Mouse (Mus musculus) myocyte (in vitro differentiated cells): ENCODE measurements around the gene Ppt2. TPM values are rescaled to one million over a fixed set of nuclear protein-coding genes. Genes with fewer than 3 reads are reported as not detected.

Source experiments
- H3K27me3 ChIP-seq: one replicate; pipeline ENCODE4 v1.6.1; 2011; ENCODE audit not compliant: control insufficient read depth, insufficient read depth, insufficient read length
- H3K36me3 ChIP-seq: one replicate; pipeline ENCODE4 v1.6.1; 2011; ENCODE audit not compliant: control insufficient read depth, insufficient read depth
- H3K4me2 ChIP-seq: one replicate; pipeline ENCODE4 v1.6.1; 2011; ENCODE audit warnings: low read depth, control low read depth
- H3K4me3 ChIP-seq: one replicate; pipeline ENCODE4 v1.5.1; 2011; ENCODE audit warnings: mild to moderate bottlenecking, control low read depth, moderate library complexity
- H3K79me2 ChIP-seq: one replicate; pipeline ENCODE4 v1.6.1; 2011; ENCODE audit not compliant: control insufficient read depth, insufficient read depth
- H3ac ChIP-seq: one replicate; pipeline ENCODE4 v1.6.1; 2011; ENCODE audit not compliant: control insufficient read depth, insufficient read length
- CEBPB ChIP-seq: IDR thresholded peaks from 2 replicates; pipeline ENCODE4 v1.6.1; 2011; ENCODE audit warnings: mild to moderate bottlenecking, moderate library complexity; ENCODE audit not compliant: poor library complexity, insufficient read depth, severe bottlenecking
- E2F4 ChIP-seq: IDR thresholded peaks from one replicate; pipeline ENCODE4 v1.6.1; 2011; ENCODE audit warnings: mild to moderate bottlenecking, control low read depth, moderate library complexity; ENCODE audit not compliant: insufficient read depth
- MAX ChIP-seq: IDR thresholded peaks from one replicate; pipeline ENCODE4 v1.6.1; 2011; ENCODE audit warnings: low read depth, mild to moderate bottlenecking, control low read depth
- MYOD1 ChIP-seq, 3 experiments: IDR thresholded peaks; one replicate each; pipeline ENCODE4 v1.6.1; 2011; ENCODE audit warnings: control low read depth in 2 of 3, low read depth in 2 of 3, mild to moderate bottlenecking in 2 of 3, moderate library complexity in 1 of 3; ENCODE audit not compliant: insufficient read length in 2 of 3, control insufficient read depth in 1 of 3
- MYOG ChIP-seq, 3 experiments: IDR thresholded peaks; one replicate each; pipeline ENCODE4 v1.6.1; 2011; ENCODE audit warnings: control low read depth in 2 of 3, low read depth in 2 of 3, mild to moderate bottlenecking in 2 of 3; ENCODE audit not compliant: insufficient read length in 2 of 3, control insufficient read depth in 1 of 3, insufficient read depth in 1 of 3
- POLR2A ChIP-seq: IDR thresholded peaks from one replicate; pipeline ENCODE4 v1.6.1; 2011; ENCODE audit warnings: low read depth, mild to moderate bottlenecking, control low read depth, moderate library complexity; ENCODE audit not compliant: insufficient read length
- POLR2AphosphoS2 ChIP-seq: IDR thresholded peaks from one replicate; pipeline ENCODE4 v1.6.1; 2011; ENCODE audit warnings: low read depth, control low read depth; ENCODE audit not compliant: insufficient read length
- REST ChIP-seq: IDR thresholded peaks from one replicate; pipeline ENCODE4 v1.6.1; 2011; ENCODE audit warnings: mild to moderate bottlenecking, control low read depth, moderate library complexity; ENCODE audit not compliant: insufficient read depth, insufficient read length
- SRF ChIP-seq: IDR thresholded peaks from one replicate; pipeline ENCODE4 v1.6.1; 2011; ENCODE audit warnings: low read depth; ENCODE audit not compliant: control insufficient read depth, insufficient read length
- TCF12 ChIP-seq: IDR thresholded peaks from one replicate; pipeline ENCODE4 v1.6.1; 2011; ENCODE audit warnings: mild to moderate bottlenecking, control low read depth; ENCODE audit not compliant: poor library complexity, insufficient read depth, severe bottlenecking
- TCF3 ChIP-seq: IDR thresholded peaks from one replicate; pipeline ENCODE4 v1.6.1; 2011; ENCODE audit warnings: low read depth, control low read depth; ENCODE audit not compliant: insufficient read length
- USF1 ChIP-seq: IDR thresholded peaks from one replicate; pipeline ENCODE4 v1.6.1; 2011; ENCODE audit warnings: low read depth, mild to moderate bottlenecking, control low read depth, moderate library complexity
- polyA plus RNA-seq: library from polyadenylated mRNA; unstranded; fragments of >200 nt; fragmentation: generic; extraction: Trizol; gene quantifications from one replicate; pipeline ENCODE4 v1.2.1, GENCODE M21; 2012; ENCODE audit warnings: missing spikeins

Ppt2 gene
- polyA plus RNA-seq, 1 experiment = 21.9 TPM

- Histone ChIP-seq H3K4me2 (no peak overlapping the region), H3K79me2 (no peaks in the 10 kb centered on the region), H3ac (no peak overlapping the region), H3K36me3 (no peaks in the 10 kb centered on the region), H3K4me3 (no peak overlapping the region), H3K27me3 (peaks cover 51% of the 10 kb centered on the region)
- TF ChIP-seq E2F4 (no peak), USF1 (no peak), TCF12 (no peak), SRF (no peak), MAX (no peak), MYOG (IDR thresholded peaks at IDR 0.05; ENCODE audit: control insufficient read depth in 1 of 3, insufficient read depth in 1 of 3, insufficient read length in 2 of 3, low read depth in 2 of 3) (no peak), MYOD1 (IDR thresholded peaks at IDR 0.05; ENCODE audit: control insufficient read depth in 1 of 3, insufficient read length in 2 of 3, low read depth in 2 of 3) (no peak), REST (no peak), POLR2A (no peak), POLR2AphosphoS2 (no peak), TCF3 (no peak), CEBPB (no peak)
Measured at GRCm38 (mm10) chr17:34660259-34660820, 32.0 kb upstream of the Ppt2 start.

- H3K79me2 ChIP-seq = no peaks in the 10 kb centered on the region
- H3K4me3 ChIP-seq = no peak overlapping the region
- no peak overlapping the region for H3ac ChIP-seq
- H3K36me3 ChIP-seq = no peaks in the 10 kb centered on the region
- TF ChIP-seq MAX = no peak
- no peak for TF ChIP-seq USF1
- TF ChIP-seq POLR2AphosphoS2 = no peak
- no peak for TF ChIP-seq SRF
- TF ChIP-seq E2F4 = no peak
- TF ChIP-seq MYOD1 (IDR thresholded peaks at IDR 0.05; ENCODE audit: control insufficient read depth in 1 of 3, insufficient read length in 2 of 3, low read depth in 2 of 3) = no peak
- TF ChIP-seq CEBPB = no peak
- no peak for TF ChIP-seq POLR2A
- TF ChIP-seq REST = no peak
- no peak for TF ChIP-seq TCF3
- TF ChIP-seq TCF12 = no peak
- TF ChIP-seq MYOG (IDR thresholded peaks at IDR 0.05; ENCODE audit: control insufficient read depth in 1 of 3, insufficient read depth in 1 of 3, insufficient read length in 2 of 3, low read depth in 2 of 3) = no peak
- peaks cover 46% of the 10 kb centered on the region for H3K27me3 ChIP-seq
- no peak overlapping the region for H3K4me2 ChIP-seq
Measured at GRCm38 (mm10) chr17:34659897-34660214, 31.5 kb upstream of the Ppt2 start.

DNA sequence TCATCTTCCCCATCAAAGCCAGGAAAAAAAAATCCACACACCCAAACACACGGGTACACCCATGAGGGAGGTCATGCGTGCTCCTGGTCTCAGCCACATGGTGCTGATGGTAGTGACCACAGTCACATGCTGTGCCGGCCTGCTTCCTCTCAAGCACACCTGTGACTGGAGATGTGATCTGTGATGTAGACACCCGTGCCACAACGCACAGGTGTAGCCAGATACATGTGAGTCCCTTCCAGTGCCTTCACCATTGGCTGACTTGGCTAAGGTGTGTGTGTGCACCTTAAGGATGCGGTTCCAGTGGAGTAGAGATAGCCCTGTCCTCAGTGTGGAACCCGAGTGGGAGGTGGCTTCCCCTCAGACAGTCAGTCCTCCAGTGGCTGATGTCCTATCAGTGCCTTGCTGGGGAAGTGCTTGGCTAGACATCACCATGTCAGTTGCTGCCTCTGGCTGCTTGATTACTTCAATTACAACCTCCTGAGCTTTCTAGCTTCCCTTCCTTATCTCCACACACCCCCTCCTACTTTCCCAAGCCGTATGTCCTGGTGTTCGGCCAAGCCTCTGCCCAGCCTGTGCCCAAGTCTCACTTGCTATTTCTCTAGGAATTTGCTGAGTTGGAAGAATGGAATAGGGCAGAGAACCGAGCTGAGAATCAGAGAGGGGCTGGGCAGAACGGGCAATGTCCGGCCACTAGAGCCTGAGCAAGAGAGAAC, 31.0 kb upstream of the Ppt2 start:
- no peaks in the 10 kb centered on the region for H3K79me2 ChIP-seq
- H3K4me3 ChIP-seq = no peak overlapping the region
- TF ChIP-seq SRF = no peak
- TF ChIP-seq POLR2A = no peak
- TF ChIP-seq TCF3 = no peak
- TF ChIP-seq MYOG (IDR thresholded peaks at IDR 0.05; ENCODE audit: control insufficient read depth in 1 of 3, insufficient read depth in 1 of 3, insufficient read length in 2 of 3, low read depth in 2 of 3) = no peak
- TF ChIP-seq E2F4 = no peak
- H3K4me2 ChIP-seq = no peak overlapping the region
- H3K36me3 ChIP-seq = no peaks in the 10 kb centered on the region
- H3K27me3 ChIP-seq = peaks cover 46% of the 10 kb centered on the region
- no peak overlapping the region for H3ac ChIP-seq

DNA sequence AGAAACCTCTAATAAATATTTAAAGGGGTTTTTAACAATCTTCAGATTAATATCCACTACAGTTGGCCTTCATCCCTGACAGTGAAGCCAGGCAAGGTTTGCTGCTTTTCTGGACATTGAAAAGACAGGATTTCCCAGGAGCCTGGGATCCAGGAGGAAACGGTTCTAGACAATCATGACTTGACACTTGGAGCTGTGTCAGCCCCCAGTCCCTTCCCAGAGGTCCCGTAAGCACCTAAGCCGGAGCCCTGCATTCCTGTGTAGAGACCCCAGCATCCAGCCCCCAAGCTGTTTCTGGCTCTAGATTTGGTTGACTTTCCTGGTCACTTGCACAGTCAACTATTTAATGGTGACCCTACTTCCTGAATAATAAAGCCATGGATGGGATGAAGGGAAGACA, 30.3 kb upstream of the Ppt2 start:
- H3K4me2 ChIP-seq = no peak overlapping the region
- H3K79me2 ChIP-seq = no peaks in the 10 kb centered on the region
- no peaks in the 10 kb centered on the region for H3K36me3 ChIP-seq
- TF ChIP-seq USF1 = no peak
- TF ChIP-seq POLR2AphosphoS2 = no peak
- no peak for TF ChIP-seq TCF3
- TF ChIP-seq CEBPB = no peak
- no peak for TF ChIP-seq REST
- no peak for TF ChIP-seq POLR2A
- no peak for TF ChIP-seq SRF
- no peak for TF ChIP-seq TCF12
- TF ChIP-seq E2F4 = no peak
- no peak for TF ChIP-seq MYOG (IDR thresholded peaks at IDR 0.05; ENCODE audit: control insufficient read depth in 1 of 3, insufficient read depth in 1 of 3, insufficient read length in 2 of 3, low read depth in 2 of 3)
- TF ChIP-seq MAX = no peak
- peaks cover 43% of the 10 kb centered on the region for H3K27me3 ChIP-seq
- no peak overlapping the region for H3ac ChIP-seq
- H3K4me3 ChIP-seq = no peak overlapping the region

DNA sequence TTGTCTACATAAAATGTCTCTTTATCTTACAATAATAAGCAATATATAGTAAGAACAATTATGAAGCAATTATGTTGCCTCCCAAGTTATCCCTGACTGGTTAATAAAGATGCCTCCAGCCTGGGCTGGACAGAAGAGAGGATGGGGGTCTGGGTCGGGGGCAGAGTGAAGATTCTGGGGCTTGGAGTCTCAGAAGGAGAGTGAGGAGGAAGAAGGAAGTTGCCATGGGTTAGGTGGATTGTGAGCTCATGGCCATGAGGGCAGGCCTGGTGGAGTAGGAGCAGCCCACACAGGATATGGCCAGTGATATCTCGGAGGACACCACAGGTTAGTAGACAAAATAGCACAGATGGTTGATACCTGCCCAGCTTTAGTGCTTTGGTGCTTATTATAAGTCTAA, 29.8 kb upstream of the Ppt2 start:
- no peak overlapping the region for H3K4me3 ChIP-seq
- no peak overlapping the region for H3K4me2 ChIP-seq
- no peaks in the 10 kb centered on the region for H3K36me3 ChIP-seq
- TF ChIP-seq MYOG (IDR thresholded peaks at IDR 0.05; ENCODE audit: control insufficient read depth in 1 of 3, insufficient read depth in 1 of 3, insufficient read length in 2 of 3, low read depth in 2 of 3) = no peak
- TF ChIP-seq CEBPB = no peak
- TF ChIP-seq USF1 = no peak
- TF ChIP-seq E2F4 = no peak
- TF ChIP-seq MYOD1 (IDR thresholded peaks at IDR 0.05; ENCODE audit: control insufficient read depth in 1 of 3, insufficient read length in 2 of 3, low read depth in 2 of 3) = no peak
- no peak for TF ChIP-seq POLR2A
- no peak for TF ChIP-seq TCF12
- TF ChIP-seq TCF3 = no peak
- no peak for TF ChIP-seq MAX
- no peak for TF ChIP-seq POLR2AphosphoS2
- no peak overlapping the region for H3ac ChIP-seq
- peaks cover 39% of the 10 kb centered on the region for H3K27me3 ChIP-seq
- no peaks in the 10 kb centered on the region for H3K79me2 ChIP-seq
